Mouse (Mus musculus): ENCODE measurements around the gene Gm10160.

The Gm10160 gene

GRCm38 (mm10) chr7:81829379-81829894, 26.2 kb downstream of the Gm10160 start, which contains the start of gene Btbd1:
Gene Btbd1 (minus strand): TSS chr7:81829431.
- in situ Hi-C loops (cut with MboI; ENCODE audit: low sequenced_read_pairs) = no loop called here

GRCm38 (mm10) chr7:81828681-81829378, 26.8 kb downstream of the Gm10160 start:
- in situ Hi-C loops (cut with MboI; ENCODE audit: low sequenced_read_pairs) = no loop called here

GRCm38 (mm10) chr7:81827806-81828667, 27.6 kb downstream of the Gm10160 start:
- in situ Hi-C loops (cut with MboI; ENCODE audit: low sequenced_read_pairs) = no loop called here

- in situ Hi-C loops (cut with MboI; ENCODE audit: low sequenced_read_pairs) = no loop called here
These were observed 30.2 kb downstream of the Gm10160 start for GRCm38 (mm10) chr7:81825381-81825780.

- in situ Hi-C loops (cut with MboI; ENCODE audit: low sequenced_read_pairs) = no loop called here
These were observed 30.7 kb downstream of the Gm10160 start for GRCm38 (mm10) chr7:81824906-81825305.

GRCm38 (mm10) chr7:81806067-81806466, 49.5 kb downstream of the Gm10160 start:
- in situ Hi-C loops (cut with MboI; ENCODE audit: low sequenced_read_pairs) = no loop called here

All from CH12F3 (cell line).